Comparison of ENCODE assay signal across 28 mouse cellular contexts in the genomic region with DNA sequence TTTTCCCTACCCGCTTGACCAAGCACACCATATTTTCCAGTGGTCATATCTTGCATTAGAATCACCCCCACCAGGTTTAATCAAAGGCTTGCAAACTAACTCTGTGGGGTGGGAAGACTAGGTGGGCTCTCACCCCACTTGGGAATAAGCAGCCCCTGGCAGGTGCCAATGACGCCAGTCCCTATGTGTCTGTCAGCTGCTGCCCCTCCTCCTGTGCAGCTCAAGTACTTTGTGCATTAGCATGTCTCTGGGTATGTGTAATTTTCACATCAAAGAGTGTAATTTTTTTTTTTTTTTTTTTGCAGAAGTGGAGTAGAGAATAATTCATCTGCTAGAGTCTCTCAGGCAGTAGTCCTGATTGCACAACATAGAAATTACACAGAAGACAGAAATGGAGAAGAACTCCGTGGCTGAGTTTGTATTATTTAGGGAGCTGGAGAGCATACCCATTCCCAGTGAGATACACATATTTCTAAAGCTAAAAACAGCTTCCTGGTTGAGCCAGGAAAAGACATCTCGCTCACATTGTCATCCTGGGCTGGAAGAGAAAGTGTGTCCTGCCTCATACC.
A peak's percentile ranks its signal among the peaks of the same experiment; 100 is the strongest.
DNase-seq lines count a peak whose midpoint lies in the region; ATAC-seq lines count a peak whose summit lies in the region.
"Had no signal": no experiment of that assay in that cellular context is flagged by ENCODE, and none has a peak within 500 bp of the region (broad histone marks: within the 10 kb centered on the region; RNA-seq: fewer than 3 reads in every experiment).

No protein-coding gene starts in this region.

- H3K4me2 ChIP-seq in lung, embryonic 16.5 days (ENCODE audit: low read depth, low read length): no peak overlapping the region
- no peak overlapping the region for H3K4me2 ChIP-seq in forebrain, embryonic 16.5 days (ENCODE audit: low read length)
- H3K4me2 ChIP-seq: embryonic facial prominence, embryonic 15.5 days; hindbrain, embryonic 15.5 days; limb, embryonic 13.5 days; liver, embryonic 11.5 days; lung, embryonic 15.5 days; midbrain, embryonic 11.5 days had no signal

- H3K9ac ChIP-seq in lung, embryonic 16.5 days (ENCODE audit: low read length): no peak overlapping the region
- H3K9ac ChIP-seq in forebrain, embryonic 16.5 days (replicated peaks; ENCODE audit: low read depth, low read length): no peak overlapping the region
- H3K9ac ChIP-seq: embryonic facial prominence, embryonic 15.5 days; hindbrain, embryonic 15.5 days; limb, embryonic 13.5 days; lung, embryonic 15.5 days had no signal

- H3K4me1 ChIP-seq in lung, embryonic 16.5 days (replicated peaks; ENCODE audit: control insufficient read depth, insufficient read depth, low read length): peaks cover 14% of the 10 kb centered on the region
- peaks cover 15% of the 10 kb centered on the region for H3K4me1 ChIP-seq in forebrain, embryonic 16.5 days (replicated peaks; ENCODE audit: control insufficient read depth, insufficient read depth, low read length)
- H3K4me1 ChIP-seq: hindbrain, embryonic 10.5 days had no signal

- no peaks in the 10 kb centered on the region for H3K36me3 ChIP-seq in lung, embryonic 16.5 days (ENCODE audit: control insufficient read depth, insufficient read depth, low read length)
- no peaks in the 10 kb centered on the region for H3K36me3 ChIP-seq in forebrain, embryonic 16.5 days (ENCODE audit: control insufficient read depth, insufficient read depth)
- H3K36me3 ChIP-seq: embryonic facial prominence, embryonic 10.5 days; embryonic facial prominence, embryonic 15.5 days; hindbrain, embryonic 10.5 days; hindbrain, embryonic 15.5 days; limb, embryonic 13.5 days; lung, embryonic 15.5 days had no signal

- 0 out of 2 replicates have a peak, but pooled peaks have one; percentile 19 for ATAC-seq in lung, embryonic 16.5 days (ENCODE audit: low read depth)
- peak; percentile 84 for ATAC-seq in forebrain, embryonic 16.5 days
- peak; percentile 48; the same call in 1 of the 2 replicates for ATAC-seq in monocyte, adult 5-6 weeks (replicated peaks; ENCODE audit: insufficient number of reproducible peaks, low FRiP score, low TSS enrichment, poor library complexity, severe bottlenecking)
- ATAC-seq: activated CD4-positive, CD25-positive, alpha-beta regulatory T cell, adult 4 months; inflammation-experienced regulatory T-cells, adult 6 months had no signal

- no peak overlapping the region for H3K4me3 ChIP-seq in lung, embryonic 16.5 days (ENCODE audit: low read length)
- H3K4me3 ChIP-seq in forebrain, embryonic 16.5 days (replicated peaks; ENCODE audit: low read length): no peak overlapping the region
- H3K4me3 ChIP-seq: embryonic facial prominence, embryonic 10.5 days; embryonic facial prominence, embryonic 15.5 days; hindbrain, embryonic 10.5 days; hindbrain, embryonic 15.5 days; layer of hippocampus, adult 2 months; left cerebral cortex, adult 2 months; limb, embryonic 13.5 days; lung, embryonic 15.5 days had no signal

- DNase-seq in lung, postnatal 10 days: no peak
- peak; percentile 13 for DNase-seq in brain, adult 2 months (ENCODE audit: low read depth, low spot score)
- DNase-seq in spleen, postnatal 36 days (ENCODE audit: low spot score in 2 of 2): no peak
- DNase-seq in retina, embryonic 14.5 days (ENCODE audit: low spot score): no peak
- DNase-seq: adrenal gland, adult 8-10 months; B cell, adult 2 months; cerebellum, adult 11-12 months; cerebellum, adult 9-11 months; heart, postnatal 14 days; kidney, adult 2 months; kidney, postnatal 36 days; right cerebral cortex, postnatal 25 days; thymus, postnatal 25 days had no signal

- H3K27me3 ChIP-seq in lung, embryonic 16.5 days (ENCODE audit: control insufficient read depth, insufficient read depth, low read depth, low read length): no peaks in the 10 kb centered on the region
- H3K27me3 ChIP-seq in forebrain, embryonic 16.5 days (replicated peaks; ENCODE audit: control insufficient read depth, insufficient read depth, low read length): no peaks in the 10 kb centered on the region
- H3K27me3 ChIP-seq: hindbrain, embryonic 15.5 days had no signal

- 57% methylated on average over 4 of the region's 4 CpGs for WGBS in lung, embryonic 16.5 days
- 71% methylated on average over 4 of the region's 4 CpGs for WGBS in forebrain, embryonic 16.5 days

- no peak overlapping the region for H3K27ac ChIP-seq in lung, embryonic 16.5 days (ENCODE audit: low read length)
- 0 out of 2 replicates have a peak overlapping the region, but pooled peaks have one; percentile 35 for H3K27ac ChIP-seq in forebrain, embryonic 16.5 days (ENCODE audit: low read length)
- H3K27ac ChIP-seq: embryonic facial prominence, embryonic 10.5 days; embryonic facial prominence, embryonic 15.5 days; hindbrain, embryonic 10.5 days; hindbrain, embryonic 15.5 days; layer of hippocampus, adult 2 months; left cerebral cortex, adult 2 months; limb, embryonic 13.5 days; lung, embryonic 15.5 days had no signal

- no peaks in the 10 kb centered on the region for H3K9me3 ChIP-seq in lung, embryonic 16.5 days (ENCODE audit: control insufficient read depth, low read length)
- no peaks in the 10 kb centered on the region for H3K9me3 ChIP-seq in forebrain, embryonic 16.5 days (ENCODE audit: control insufficient read depth, low read length)
- H3K9me3 ChIP-seq: embryonic facial prominence, embryonic 10.5 days; embryonic facial prominence, embryonic 15.5 days; hindbrain, embryonic 10.5 days; hindbrain, embryonic 15.5 days; limb, embryonic 13.5 days; lung, embryonic 15.5 days had no signal

Comparison
In these comparisons a context has a peak if more than half of its experiments do, and no peak if none do; other contexts are left out.
1. ATAC-seq: peak in every context shown above with its lines; median percentile 84 in forebrain, embryonic 16.5 days; 48 in monocyte, adult 5-6 weeks; 19 in lung, embryonic 16.5 days.